ENCODE assay signal across 30 mouse cellular contexts in the genomic region with DNA sequence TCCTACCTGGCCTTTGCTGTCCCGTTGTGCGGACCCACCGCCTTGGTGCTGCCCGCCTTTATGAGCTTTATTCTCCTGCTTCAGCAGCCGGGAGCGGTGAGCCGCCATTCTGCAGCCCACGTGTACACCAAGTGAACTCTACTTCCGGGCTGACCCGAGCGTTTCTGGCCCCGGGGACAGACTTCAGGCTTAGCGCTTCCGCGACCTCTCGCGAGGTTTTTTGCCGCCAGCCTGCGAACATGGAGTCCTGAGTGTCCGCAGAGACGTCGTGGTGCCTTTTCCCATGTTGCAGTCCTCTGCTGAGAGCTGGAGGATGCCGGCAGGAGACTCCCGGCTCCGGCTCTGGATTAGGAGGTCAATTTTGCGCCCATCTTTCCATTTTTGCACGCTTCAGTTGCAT. TPM values are rescaled to one million over a fixed set of nuclear protein-coding genes. Genes with fewer than 3 reads are reported as not detected.
DNase-seq lines count a peak whose midpoint lies in the region; ATAC-seq and TF ChIP-seq lines count a peak whose summit lies in the region.
"Had no signal": no experiment of that assay in that cellular context is flagged by ENCODE, and none has a peak within 500 bp of the region (broad histone marks: within the 10 kb centered on the region; RNA-seq: fewer than 3 reads in every experiment).

No protein-coding gene starts in this region.

- H3K9ac ChIP-seq in heart, embryonic 13.5 days, result no peak overlapping the region
- H3K9ac ChIP-seq in heart, embryonic 11.5 days (ENCODE audit: low read depth, low read length), result no peak overlapping the region
- H3K9ac ChIP-seq: hindbrain, embryonic 13.5 days had no signal

- TF ChIP-seq CTCF in E14TG2a.4 (conservative IDR thresholded peaks at IDR 0.05; ENCODE audit: low read length), result no peak
- TF ChIP-seq CTCF in gastrocnemius, adult 2 months (IDR thresholded peaks at IDR 0.05), result no peak

- H3K4me2 ChIP-seq in heart, embryonic 13.5 days, result peak overlapping the region; percentile 14; the same call in 1 of the 2 replicates
- no peak overlapping the region for H3K4me2 ChIP-seq in heart, embryonic 11.5 days
- H3K4me2 ChIP-seq: hindbrain, embryonic 13.5 days had no signal

- no peak for ATAC-seq in heart, embryonic 13.5 days (ENCODE audit: extremely low read depth, insufficient number of reproducible peaks, low FRiP score, low TSS enrichment)
- no peak for ATAC-seq in heart, embryonic 11.5 days (replicated peaks; ENCODE audit: insufficient number of reproducible peaks, low FRiP score, low TSS enrichment)
- ATAC-seq in granulocyte monocyte progenitor cell, adult 5-6 weeks (replicated peaks; ENCODE audit: poor library complexity, severe bottlenecking), result no peak
- ATAC-seq: forebrain, embryonic 14.5 days; hindbrain, postnatal 0 days had no signal

- peaks cover 15% of the 10 kb centered on the region for H3K9me3 ChIP-seq in heart, embryonic 13.5 days
- peaks cover 2% of the 10 kb centered on the region; the same call in 1 of the 2 replicates for H3K9me3 ChIP-seq in heart, embryonic 11.5 days (replicated peaks; ENCODE audit: control insufficient read depth, low read length)
- peaks cover 28% of the 10 kb centered on the region for H3K9me3 ChIP-seq in E14TG2a.4 (ENCODE audit: low read length)

- no peaks in the 10 kb centered on the region for H3K27me3 ChIP-seq in heart, embryonic 13.5 days (replicated peaks)
- no peaks in the 10 kb centered on the region for H3K27me3 ChIP-seq in heart, embryonic 11.5 days (ENCODE audit: control insufficient read depth, insufficient read depth, low read length)
- H3K27me3 ChIP-seq in E14TG2a.4 (ENCODE audit: insufficient read depth, low read length), result peaks cover 27% of the 10 kb centered on the region
- H3K27me3 ChIP-seq: hindbrain, embryonic 13.5 days; Patski had no signal

- peak; percentile 81 for DNase-seq in ES-CJ7 (ENCODE audit: low read depth, low spot score)
- DNase-seq in mesoderm, embryonic 11.5 days (ENCODE audit: low read depth, low spot score), result peak; percentile 20
- DNase-seq in gastrocnemius, adult 8-10 months (ENCODE audit: low spot score in 2 of 2), result no peak
- DNase-seq in gastrocnemius, adult 2 months, result no peak
- DNase-seq: adrenal gland, adult 8-10 months; cerebellum, adult 11 months; cerebellum, adult 8-10 months; cerebellum, postnatal 14 days; gastrocnemius, postnatal 10 days; heart, postnatal 10 days; kidney, adult 11 months had no signal

- WGBS in heart, embryonic 13.5 days, result 45% methylated on average over 27 of the region's 27 CpGs
- WGBS in heart, embryonic 11.5 days (ENCODE audit: insufficient replicate concordance), result 53% methylated on average over 27 of the region's 27 CpGs

- no peaks in the 10 kb centered on the region for H3K4me1 ChIP-seq in heart, embryonic 13.5 days
- H3K4me1 ChIP-seq in heart, embryonic 11.5 days (ENCODE audit: control insufficient read depth, insufficient read depth, low read length), result no peaks in the 10 kb centered on the region
- peaks cover 17% of the 10 kb centered on the region for H3K4me1 ChIP-seq in E14TG2a.4 (replicated peaks; ENCODE audit: low read depth, low read length)
- H3K4me1 ChIP-seq: embryonic facial prominence, embryonic 10.5 days; hindbrain, embryonic 13.5 days had no signal

- no peak overlapping the region for H3K4me3 ChIP-seq in heart, embryonic 13.5 days
- H3K4me3 ChIP-seq in heart, embryonic 11.5 days (ENCODE audit: low read depth, low read length), result no peak overlapping the region
- peak overlapping the region; percentile 73 for H3K4me3 ChIP-seq in E14TG2a.4 (replicated peaks; ENCODE audit: low read length)
- no peak overlapping the region for H3K4me3 ChIP-seq in gastrocnemius, adult 2 months
- H3K4me3 ChIP-seq: embryonic facial prominence, embryonic 10.5 days; hindbrain, embryonic 13.5 days had no signal

- no peaks in the 10 kb centered on the region for H3K36me3 ChIP-seq in heart, embryonic 13.5 days
- H3K36me3 ChIP-seq in heart, embryonic 11.5 days (ENCODE audit: control insufficient read depth, insufficient read depth, low read length), result no peaks in the 10 kb centered on the region
- no peaks in the 10 kb centered on the region for H3K36me3 ChIP-seq in E14TG2a.4 (ENCODE audit: insufficient read depth, low read length)
- H3K36me3 ChIP-seq: embryonic facial prominence, embryonic 10.5 days; hindbrain, embryonic 13.5 days had no signal

- intact Hi-C loops in gastrocnemius, adult 2 months (cut with DNase I), result no loop called here

- H3K27ac ChIP-seq in heart, embryonic 13.5 days (replicated peaks), result no peak overlapping the region
- no peak overlapping the region for H3K27ac ChIP-seq in heart, embryonic 11.5 days (ENCODE audit: low read depth, low read length)
- H3K27ac ChIP-seq in gastrocnemius, adult 2 months, result no peak overlapping the region
- H3K27ac ChIP-seq: embryonic facial prominence, embryonic 10.5 days; hindbrain, embryonic 13.5 days; hindbrain, postnatal 0 days had no signal

RNA-seq across cellular contexts. Expression of a gene that starts 8.4 kb away (rescaled TPM):
- 0.18 TPM in 1 of 2 replicates, not detected in the other for polyA plus RNA-seq in heart, embryonic 13.5 days (2015; fragmentation: Nextera tagmentation; extraction: Ambion mirVana)
- not detected in 2 replicates for polyA plus RNA-seq in heart, embryonic 11.5 days (2014; fragmentation: Nextera tagmentation; extraction: Ambion mirVana)
- total RNA-seq in granulocyte monocyte progenitor cell, adult 5-6 weeks (2014; fragmentation: Nextera tagmentation), result not detected in 2 replicates
- total RNA-seq in granulocyte monocyte progenitor cell, adult 5-6 weeks (2017), result not detected in 2 replicates
- not detected for total RNA-seq in gastrocnemius, adult 8-10 months (2022)
- total RNA-seq in gastrocnemius, adult 2 months (2021), result not detected
- total RNA-seq: adrenal gland, adult 8-10 months; adrenal gland, postnatal 4 days; CH12.LX; gastrocnemius, postnatal 10 days; gastrocnemius, postnatal 4 days; heart, adult 8-10 months; heart, postnatal 10 days; hematopoietic stem cell, adult 5-6 weeks; hindbrain, postnatal 0 days had no signal
- polyA plus RNA-seq: cortical plate, adult 2 months; embryonic facial prominence, embryonic 10.5 days; embryonic facial prominence, embryonic 14.5 days; forebrain, embryonic 14.5 days; heart, embryonic 14.5 days; hindbrain, embryonic 13.5 days; hindbrain, postnatal 0 days; intestine, embryonic 14.5 days; Patski had no signal

RNA-seq across cellular contexts. Expression of a gene that starts 13.4 kb away (rescaled TPM):
- not detected in 2 replicates for polyA plus RNA-seq in heart, embryonic 13.5 days (2015; fragmentation: Nextera tagmentation; extraction: Ambion mirVana)
- polyA plus RNA-seq in heart, embryonic 11.5 days (2014; fragmentation: Nextera tagmentation; extraction: Ambion mirVana), result not detected in 2 replicates
- not detected in 2 replicates for total RNA-seq in granulocyte monocyte progenitor cell, adult 5-6 weeks (2014; fragmentation: Nextera tagmentation)
- not detected in 2 replicates for total RNA-seq in granulocyte monocyte progenitor cell, adult 5-6 weeks (2017)
- not detected for total RNA-seq in gastrocnemius, adult 8-10 months (2022)
- total RNA-seq in gastrocnemius, adult 2 months (2021), result not detected
- total RNA-seq: adrenal gland, adult 8-10 months; adrenal gland, postnatal 4 days; CH12.LX; gastrocnemius, postnatal 10 days; gastrocnemius, postnatal 4 days; heart, adult 8-10 months; heart, postnatal 10 days; hematopoietic stem cell, adult 5-6 weeks; hindbrain, postnatal 0 days had no signal
- polyA plus RNA-seq: brain, embryonic 14.5 days; cortical plate, adult 2 months; embryonic facial prominence, embryonic 10.5 days; embryonic facial prominence, embryonic 14.5 days; forebrain, embryonic 14.5 days; heart, embryonic 14.5 days; hindbrain, embryonic 13.5 days; hindbrain, postnatal 0 days; intestine, embryonic 14.5 days; Patski had no signal

RNA-seq across cellular contexts. Expression of a gene that starts 30.1 kb away (rescaled TPM):
- polyA plus RNA-seq in heart, embryonic 13.5 days (2015; fragmentation: Nextera tagmentation; extraction: Ambion mirVana), result not detected in 2 replicates
- polyA plus RNA-seq in heart, embryonic 11.5 days (2014; fragmentation: Nextera tagmentation; extraction: Ambion mirVana), result not detected in 2 replicates
- total RNA-seq in granulocyte monocyte progenitor cell, adult 5-6 weeks (2014; fragmentation: Nextera tagmentation), result not detected in 2 replicates
- total RNA-seq in granulocyte monocyte progenitor cell, adult 5-6 weeks (2017), result not detected in 2 replicates
- total RNA-seq in gastrocnemius, adult 8-10 months (2022), result not detected
- total RNA-seq in gastrocnemius, adult 2 months (2021), result not detected
- total RNA-seq: adrenal gland, adult 8-10 months; adrenal gland, postnatal 4 days; CH12.LX; gastrocnemius, postnatal 10 days; gastrocnemius, postnatal 4 days; heart, adult 8-10 months; heart, postnatal 10 days; hematopoietic stem cell, adult 5-6 weeks; hindbrain, postnatal 0 days had no signal
- polyA plus RNA-seq: brain, embryonic 14.5 days; cortical plate, adult 2 months; embryonic facial prominence, embryonic 10.5 days; embryonic facial prominence, embryonic 14.5 days; forebrain, embryonic 14.5 days; heart, embryonic 14.5 days; hindbrain, embryonic 13.5 days; hindbrain, postnatal 0 days; intestine, embryonic 14.5 days; Patski had no signal

RNA-seq across cellular contexts. Expression of a gene that starts 58.1 kb away (rescaled TPM):
- polyA plus RNA-seq in heart, embryonic 13.5 days (2015; fragmentation: Nextera tagmentation; extraction: Ambion mirVana), result not detected in 2 replicates
- not detected in 2 replicates for polyA plus RNA-seq in heart, embryonic 11.5 days (2014; fragmentation: Nextera tagmentation; extraction: Ambion mirVana)
- total RNA-seq in granulocyte monocyte progenitor cell, adult 5-6 weeks (2014; fragmentation: Nextera tagmentation), result not detected in 2 replicates
- total RNA-seq in granulocyte monocyte progenitor cell, adult 5-6 weeks (2017), result not detected in 2 replicates
- not detected for total RNA-seq in gastrocnemius, adult 8-10 months (2022)
- not detected for total RNA-seq in gastrocnemius, adult 2 months (2021)
- total RNA-seq: adrenal gland, adult 8-10 months; adrenal gland, postnatal 4 days; CH12.LX; gastrocnemius, postnatal 10 days; gastrocnemius, postnatal 4 days; heart, adult 8-10 months; heart, postnatal 10 days; hematopoietic stem cell, adult 5-6 weeks; hindbrain, postnatal 0 days had no signal
- polyA plus RNA-seq: brain, embryonic 14.5 days; cortical plate, adult 2 months; embryonic facial prominence, embryonic 10.5 days; embryonic facial prominence, embryonic 14.5 days; forebrain, embryonic 14.5 days; heart, embryonic 14.5 days; hindbrain, embryonic 13.5 days; hindbrain, postnatal 0 days; intestine, embryonic 14.5 days; Patski had no signal

Comparison
In these comparisons a context has a peak if more than half of its experiments do, and no peak if none do; other contexts are left out.
1. DNase-seq: peak in ES-CJ7 (single experiment) and mesoderm, embryonic 11.5 days (single experiment); none in gastrocnemius, adult 8-10 months (0 of 2) and gastrocnemius, adult 2 months (single experiment).